Mouse (Mus musculus) embryonic facial prominence, embryonic 15.5 days (tissue): ENCODE data around the gene Agmat. TPM values are rescaled to one million over a fixed set of nuclear protein-coding genes. Genes with fewer than 3 reads are reported as not detected.
A peak's percentile ranks its signal among the peaks of the same experiment; 100 is the strongest.

Source experiments
- ATAC-seq: fragments of 200-750 bp; cut with Nextera tagmentation; 2 replicates; pipeline ENCODE4 v1.8.0; 2017; ENCODE audit warnings: low read depth, moderate TSS enrichment; ENCODE audit not compliant: insufficient number of reproducible peaks, low FRiP score, low TSS enrichment
- H3K27ac ChIP-seq: fragments of 300-500 bp; sonication (generic); replicated peaks from 2 replicates; pipeline ENCODE4 v1.5.1; 2015; ENCODE audit warnings: mild to moderate bottlenecking, inconsistent platforms
- H3K27me3 ChIP-seq: fragments of 300-500 bp; sonication (generic); 2 replicates; pipeline ENCODE4 v1.6.1; 2015; ENCODE audit warnings: inconsistent platforms
- H3K36me3 ChIP-seq: fragments of 300-500 bp; sonication (generic); 2 replicates; pipeline ENCODE4 v1.6.1; 2015; ENCODE audit warnings: mild to moderate bottlenecking, inconsistent platforms
- H3K4me1 ChIP-seq: fragments of 300-500 bp; sonication (generic); 2 replicates; pipeline ENCODE4 v1.6.1; 2015; ENCODE audit warnings: inconsistent platforms
- H3K4me2 ChIP-seq: fragments of 300-500 bp; sonication (generic); replicated peaks from 2 replicates; pipeline ENCODE4 v1.6.1; 2015; ENCODE audit warnings: mild to moderate bottlenecking, inconsistent platforms
- H3K4me3 ChIP-seq: fragments of 300-500 bp; sonication (generic); replicated peaks from 2 replicates; pipeline ENCODE4 v1.5.1; 2015; ENCODE audit warnings: mild to moderate bottlenecking, inconsistent platforms
- H3K9ac ChIP-seq: fragments of 300-500 bp; sonication (generic); 2 replicates; pipeline ENCODE4 v1.6.1; 2015; ENCODE audit warnings: inconsistent platforms
- H3K9me3 ChIP-seq: fragments of 300-500 bp; sonication (generic); replicated peaks from 2 replicates; pipeline ENCODE4 v1.6.1; 2016; ENCODE audit warnings: inconsistent platforms
- WGBS: fragments of 180-500 bp; shearing (Covaris S2); methylation state at CpG from one replicate; pipeline ENCODE4 v1.1.7; 2015; 5-methylcytosine and 5-hydroxymethylcytosine counted together
- polyA plus RNA-seq: library from polyadenylated mRNA; unstranded; fragments of >200 nt; fragmentation: Nextera tagmentation; extraction: Ambion mirVana; gene quantifications from 2 replicates; pipeline ENCODE4 v1.2.1, GENCODE M21; 2015

The Agmat gene
- 0.32 and 0.33 TPM in 2 replicates for polyA plus RNA-seq

DNA sequence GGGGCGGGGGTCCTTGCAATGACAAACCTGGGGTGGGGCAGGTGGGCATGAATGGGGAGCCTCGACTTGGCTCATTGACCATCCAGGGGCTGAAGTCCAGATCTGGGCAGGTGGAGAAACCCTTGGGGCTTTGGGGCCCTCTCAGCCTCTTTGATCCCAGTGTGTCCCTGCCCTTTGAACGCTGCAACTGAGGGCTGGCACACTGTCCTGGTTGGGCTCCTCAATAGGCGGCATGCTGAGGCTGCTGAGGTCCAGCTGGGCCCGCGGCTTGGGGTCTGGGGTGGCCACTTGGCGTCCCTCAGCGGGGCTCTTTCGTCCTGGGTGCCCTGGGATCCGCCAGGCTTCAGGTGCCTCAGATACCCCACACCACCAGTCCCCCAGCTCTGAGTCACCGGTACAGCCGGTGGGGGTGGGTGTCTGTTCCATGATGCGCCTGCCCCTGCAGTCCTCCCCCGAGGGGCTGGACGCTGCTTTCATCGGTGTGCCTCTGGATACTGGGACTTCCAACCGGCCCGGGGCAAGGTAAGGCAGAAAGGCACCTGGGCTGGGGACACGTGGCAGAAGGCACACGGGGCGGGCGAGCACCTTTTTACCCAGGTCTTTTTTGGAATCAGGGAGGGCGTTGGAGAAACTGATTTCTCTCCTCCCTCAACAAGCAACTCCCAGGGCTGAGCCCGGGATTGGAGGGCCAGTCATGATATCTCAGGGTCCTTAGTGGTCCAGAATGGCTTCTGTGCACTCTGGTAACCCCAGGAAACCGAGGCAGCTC lies at the start of gene Agmat:
TSS of gene Agmat (plus strand) at position 95 of the 769 bp plus-strand sequence.
- Histone ChIP-seq H3K9ac (no peak within 1 kb of the TSS), H3K27ac (no peak within 1 kb of the TSS), H3K4me2 (no peak within 1 kb of the TSS), H3K36me3 (no peaks in the 10 kb centered on the region), H3K4me1 (no peaks in the 10 kb centered on the region), H3K4me3 (no peak within 1 kb of the TSS), H3K9me3 (no peaks in the 10 kb centered on the region), H3K27me3 (no peaks in the 10 kb centered on the region)
- no peak for ATAC-seq
- WGBS = 20% methylated on average over 25 of the region's 25 CpGs

- ATAC-seq = no peak
- Histone ChIP-seq H3K4me2 (no peak overlapping the region), H3K9ac (no peak overlapping the region), H3K27me3 (no peaks in the 10 kb centered on the region), H3K4me3 (no peak overlapping the region), H3K36me3 (peaks cover 95% of the 10 kb centered on the region), H3K4me1 (no peaks in the 10 kb centered on the region), H3K27ac (no peak overlapping the region), H3K9me3 (no peaks in the 10 kb centered on the region)
- 86% methylated on average over 2 of the region's 2 CpGs for WGBS
Observed at GRCm38 (mm10) chr4:141704625-141705024, 41.8 kb upstream of the Agmat start.

DNA sequence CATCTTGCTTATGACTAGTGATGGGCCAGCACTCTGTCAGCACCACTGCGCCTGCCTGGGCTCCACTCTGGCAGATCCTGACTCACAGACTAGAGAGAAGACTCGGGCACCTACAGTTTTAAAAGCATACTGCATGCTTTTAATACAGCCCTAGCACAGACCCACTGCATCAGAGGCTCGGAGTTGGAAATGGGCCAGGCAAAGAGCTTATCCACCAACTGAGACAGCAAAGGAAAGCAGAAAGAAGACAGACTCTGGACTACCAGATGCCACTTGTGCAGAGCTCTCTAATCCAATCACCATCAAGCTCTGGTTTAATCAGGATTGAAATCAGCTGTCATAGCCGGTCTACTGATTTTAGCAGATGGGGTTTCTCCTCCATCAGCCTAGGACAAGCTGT lies 41.1 kb upstream of the Agmat start:
- ATAC-seq = no peak
- H3K9ac ChIP-seq = no peak overlapping the region
- WGBS = 59% methylated on average over 4 of the region's 4 CpGs
- no peak overlapping the region for H3K4me2 ChIP-seq
- H3K9me3 ChIP-seq = no peaks in the 10 kb centered on the region
- no peak overlapping the region for H3K4me3 ChIP-seq
- H3K27me3 ChIP-seq = no peaks in the 10 kb centered on the region
- H3K36me3 ChIP-seq = peaks cover 92% of the 10 kb centered on the region
- H3K4me1 ChIP-seq = no peaks in the 10 kb centered on the region
- H3K27ac ChIP-seq = no peak overlapping the region

DNA sequence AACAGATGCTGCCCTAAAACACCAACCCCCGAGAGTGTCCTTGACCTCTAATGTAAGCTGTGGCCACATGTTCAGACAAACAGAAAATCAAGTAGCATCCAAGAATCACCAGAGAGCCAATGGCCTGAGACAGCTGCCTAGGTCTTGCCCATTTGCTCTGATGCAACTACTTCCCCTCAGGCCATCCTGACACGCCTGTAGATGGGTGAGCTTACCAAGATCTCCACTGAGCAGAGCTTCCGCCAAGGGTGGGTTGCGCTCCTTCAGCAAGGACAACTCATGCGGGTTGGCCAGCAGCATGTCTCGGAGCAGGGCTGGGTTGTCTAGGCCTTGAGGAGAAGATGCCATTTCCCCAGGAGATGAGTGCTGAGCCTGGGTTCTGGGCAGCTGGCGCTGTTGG lies 38.5 kb upstream of the Agmat start:
- no peak overlapping the region for H3K27ac ChIP-seq
- peaks cover 95% of the 10 kb centered on the region for H3K36me3 ChIP-seq
- 86% methylated on average over 7 of the region's 7 CpGs for WGBS
- H3K4me1 ChIP-seq = no peaks in the 10 kb centered on the region
- H3K27me3 ChIP-seq = no peaks in the 10 kb centered on the region
- ATAC-seq = no peak
- no peaks in the 10 kb centered on the region for H3K9me3 ChIP-seq
- no peak overlapping the region for H3K4me3 ChIP-seq
- H3K9ac ChIP-seq = no peak overlapping the region
- no peak overlapping the region for H3K4me2 ChIP-seq

GRCm38 (mm10) chr4:141708971-141709370 lies 37.5 kb upstream of the Agmat start:
- no peak for ATAC-seq
- H3K4me1 ChIP-seq = no peaks in the 10 kb centered on the region
- H3K4me3 ChIP-seq = no peak overlapping the region
- no peak overlapping the region for H3K4me2 ChIP-seq
- H3K27me3 ChIP-seq = no peaks in the 10 kb centered on the region
- no peak overlapping the region for H3K9ac ChIP-seq
- H3K27ac ChIP-seq = no peak overlapping the region
- H3K9me3 ChIP-seq = no peaks in the 10 kb centered on the region
- WGBS = 92% methylated on average over 2 of the region's 2 CpGs
- peaks cover 92% of the 10 kb centered on the region for H3K36me3 ChIP-seq

GRCm38 (mm10) chr4:141711250-141711649 lies 35.2 kb upstream of the Agmat start:
- Histone ChIP-seq H3K4me1 (peaks cover 8% of the 10 kb centered on the region), H3K27ac (no peak overlapping the region), H3K4me2 (no peak overlapping the region), H3K4me3 (no peak overlapping the region), H3K9ac (no peak overlapping the region), H3K27me3 (no peaks in the 10 kb centered on the region), H3K36me3 (peaks cover 69% of the 10 kb centered on the region), H3K9me3 (no peaks in the 10 kb centered on the region)
- ATAC-seq = no peak
- 95% methylated on average over 1 of the region's 1 CpGs for WGBS

GRCm38 (mm10) chr4:141713598-141714142 lies 32.8 kb upstream of the Agmat start:
- peaks cover 56% of the 10 kb centered on the region for H3K36me3 ChIP-seq
- WGBS = 83% methylated on average over 5 of the region's 5 CpGs

DNA sequence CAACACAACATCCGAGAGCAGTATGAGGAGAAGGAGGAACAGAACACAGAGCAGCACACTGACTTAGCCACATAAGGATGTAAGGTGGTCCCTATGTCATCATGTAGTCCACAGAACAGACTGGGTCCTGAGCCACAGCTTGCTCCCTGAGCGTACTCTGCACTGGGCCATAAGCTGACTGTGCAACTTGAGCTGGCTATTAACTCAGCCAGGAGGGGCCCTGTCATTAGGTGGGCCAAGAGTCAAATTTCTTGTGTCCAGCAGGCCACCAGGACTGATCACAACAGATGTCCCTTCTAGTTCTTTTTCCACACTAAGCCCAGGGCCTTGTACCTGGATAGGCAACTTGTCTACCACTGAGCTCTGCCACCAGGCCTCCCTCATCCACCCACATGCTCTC lies 31.4 kb upstream of the Agmat start:
- Histone ChIP-seq H3K4me3 (no peak overlapping the region), H3K27ac (no peak overlapping the region; the same call in 1 of the 2 replicates), H3K9me3 (no peaks in the 10 kb centered on the region), H3K27me3 (no peaks in the 10 kb centered on the region), H3K4me2 (no peak overlapping the region), H3K4me1 (peaks cover 13% of the 10 kb centered on the region), H3K9ac (no peak overlapping the region), H3K36me3 (peaks cover 43% of the 10 kb centered on the region)
- 37% methylated on average over 2 of the region's 2 CpGs for WGBS
- ATAC-seq = peak; percentile 50; the same call in 1 of the 2 replicates

More at GRCm38 (mm10) chr4:141713598-141714142, 32.8 kb upstream of the Agmat start:
- no peak for ATAC-seq
- Histone ChIP-seq H3K9me3 (no peaks in the 10 kb centered on the region), H3K4me2 (no peak overlapping the region), H3K4me1 (peaks cover 8% of the 10 kb centered on the region), H3K27ac (no peak overlapping the region), H3K27me3 (no peaks in the 10 kb centered on the region), H3K9ac (no peak overlapping the region), H3K4me3 (no peak overlapping the region)

DNA sequence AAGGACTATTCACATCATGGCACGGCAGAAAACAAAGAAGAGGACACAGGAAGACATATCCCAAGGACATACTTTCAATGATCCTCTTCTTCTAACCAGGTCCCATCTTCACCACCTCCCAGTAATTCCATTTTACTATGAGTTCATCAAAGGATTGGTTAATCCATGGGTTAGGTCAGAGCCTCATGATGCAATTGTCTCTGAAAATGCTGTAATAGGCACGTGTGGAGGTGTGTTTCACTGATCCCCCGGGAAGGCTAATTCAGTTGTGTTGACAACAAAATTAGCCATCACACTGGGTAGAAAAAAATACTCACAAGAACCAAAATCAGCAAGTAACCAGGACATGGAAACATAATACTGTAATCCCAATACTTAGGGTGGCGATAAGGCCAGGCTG lies 28.8 kb upstream of the Agmat start:
- Histone ChIP-seq H3K27ac (no peak overlapping the region), H3K9me3 (no peaks in the 10 kb centered on the region), H3K27me3 (no peaks in the 10 kb centered on the region), H3K4me1 (peaks cover 36% of the 10 kb centered on the region), H3K4me2 (no peak overlapping the region), H3K36me3 (peaks cover 20% of the 10 kb centered on the region), H3K9ac (no peak overlapping the region), H3K4me3 (no peak overlapping the region)
- WGBS = 72% methylated on average over 4 of the region's 4 CpGs
- ATAC-seq = no peak

DNA sequence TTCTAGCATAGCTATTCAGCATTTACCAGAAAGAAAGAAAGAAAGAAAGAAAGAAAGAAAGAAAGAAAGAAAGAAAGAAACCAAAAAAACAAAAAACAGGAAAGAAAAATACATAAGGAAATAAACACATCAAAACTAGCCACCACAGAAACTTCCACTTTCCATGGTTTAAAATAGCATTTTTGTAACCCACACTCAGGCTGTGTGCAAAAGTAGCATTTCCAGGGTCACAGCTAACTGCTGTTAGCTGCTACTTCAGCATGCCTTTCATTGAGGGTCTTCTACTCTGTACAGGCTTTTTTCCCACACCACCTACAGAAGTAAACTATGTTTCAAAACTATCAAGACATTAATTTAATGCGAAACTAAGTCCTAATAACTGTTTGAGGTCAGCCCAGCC lies 27.2 kb upstream of the Agmat start:
- Histone ChIP-seq H3K9me3 (no peaks in the 10 kb centered on the region), H3K4me1 (peaks cover 42% of the 10 kb centered on the region), H3K4me3 (no peak overlapping the region), H3K9ac (no peak overlapping the region), H3K36me3 (peaks cover 12% of the 10 kb centered on the region; the same call in 1 of the 2 replicates), H3K4me2 (no peak overlapping the region), H3K27me3 (no peaks in the 10 kb centered on the region), H3K27ac (no peak overlapping the region; the same call in 1 of the 2 replicates)
- WGBS = 73% methylated on average over 1 of the region's 1 CpGs
- ATAC-seq = no peak

- ATAC-seq = no peak; the same call in 1 of the 2 replicates
- H3K9me3 ChIP-seq = no peaks in the 10 kb centered on the region
- H3K27ac ChIP-seq = peak overlapping the region; percentile 97
- peak overlapping the region; percentile 92 for H3K4me3 ChIP-seq
- H3K27me3 ChIP-seq = no peaks in the 10 kb centered on the region
- peak overlapping the region; percentile 77 for H3K4me2 ChIP-seq
- H3K4me1 ChIP-seq = peaks cover 34% of the 10 kb centered on the region
- H3K9ac ChIP-seq = no peak overlapping the region
- peaks cover 12% of the 10 kb centered on the region; the same call in 1 of the 2 replicates for H3K36me3 ChIP-seq
- WGBS = 52% methylated on average over 6 of the region's 6 CpGs
Observed at GRCm38 (mm10) chr4:141720761-141721523, 25.5 kb upstream of the Agmat start.
